Comparison of ENCODE assay signal across 16 mouse cellular contexts in the genomic region with DNA sequence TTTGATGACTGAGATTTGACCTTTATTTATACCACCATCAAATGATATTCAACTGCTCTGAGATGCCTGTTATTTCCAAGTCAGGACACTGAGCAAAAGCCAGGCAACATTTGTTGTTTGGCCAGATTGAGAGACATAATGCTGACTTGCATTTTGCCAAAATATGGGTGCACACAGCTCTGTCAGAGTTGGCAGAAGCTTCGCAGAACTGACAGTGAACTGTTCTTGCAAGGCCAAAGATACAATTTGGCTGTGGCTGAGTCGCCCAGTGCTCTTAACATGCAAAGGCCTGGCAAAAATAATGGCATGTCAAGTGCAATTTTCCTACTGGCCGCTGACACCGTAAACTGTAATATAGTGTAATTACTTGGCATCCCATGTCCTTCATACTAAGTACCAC. TPM values are rescaled to one million over a fixed set of nuclear protein-coding genes. Genes with fewer than 3 reads are reported as not detected.
A peak's percentile ranks its signal among the peaks of the same experiment; 100 is the strongest.
DNase-seq lines count a peak whose midpoint lies in the region; TF ChIP-seq lines count a peak whose summit lies in the region.
"Had no signal": no experiment of that assay in that cellular context is flagged by ENCODE, and none has a peak within 500 bp of the region (broad histone marks: within the 10 kb centered on the region; RNA-seq: fewer than 3 reads in every experiment).

No protein-coding gene starts in this region.

- WGBS in heart, embryonic 10.5 days, result 74% methylated on average over 4 of the region's 4 CpGs
- 54% methylated on average over 4 of the region's 4 CpGs for WGBS in heart, adult 2 months

- intact Hi-C loops in heart, adult 2 months (cut with DNase I), result no loop called here

- DNase-seq in heart, embryonic 10.5 days (ENCODE audit: low spot score), result no peak
- DNase-seq in heart, adult 2 months, result no peak
- peak; percentile 29 for DNase-seq in layer of hippocampus, adult 9-11 months
- DNase-seq in layer of hippocampus, postnatal 25 days (ENCODE audit: extremely low spot score in 1 of 2, low spot score in 1 of 2), result no peak
- peak; percentile 79 for DNase-seq in cerebellum, adult 9-10 months
- no peak for DNase-seq in adrenal gland, adult (ENCODE audit: inconsistent age in 2 of 2, low spot score in 1 of 2)
- no peak for DNase-seq in spleen, adult 12 weeks (ENCODE audit: low spot score)
- DNase-seq: liver; lung, adult 18-20 months; lung, postnatal 4 days; thymus, postnatal 36 days had no signal

- TF ChIP-seq CTCF in heart, adult 2 months (IDR thresholded peaks at IDR 0.05), result no peak

- no peaks in the 10 kb centered on the region for H3K27me3 ChIP-seq in heart, embryonic 10.5 days (ENCODE audit: insufficient read depth, poor library complexity, severe bottlenecking)
- H3K27me3 ChIP-seq in heart, adult 2 months (ENCODE audit: control insufficient read depth, insufficient read depth, low read length), result no peaks in the 10 kb centered on the region
- H3K27me3 ChIP-seq: forebrain, embryonic 15.5 days; midbrain, embryonic 12.5 days had no signal

- H3K4me3 ChIP-seq in heart, embryonic 10.5 days, result no peak overlapping the region
- H3K4me3 ChIP-seq in heart, adult 2 months, result no peak overlapping the region
- H3K4me3 ChIP-seq: forebrain, embryonic 15.5 days; midbrain, embryonic 12.5 days; myocyte had no signal

- H3K9ac ChIP-seq in heart, adult 2 months (ENCODE audit: low read depth, low read length), result no peak overlapping the region
- H3K9ac ChIP-seq: forebrain, embryonic 15.5 days; midbrain, embryonic 12.5 days had no signal

- peak overlapping the region; percentile 59; the same call in 1 of the 2 replicates for H3K27ac ChIP-seq in heart, embryonic 10.5 days
- no peak overlapping the region for H3K27ac ChIP-seq in heart, adult 2 months
- H3K27ac ChIP-seq: forebrain, embryonic 15.5 days; midbrain, embryonic 12.5 days had no signal

- H3K79me2 ChIP-seq in heart, adult 2 months (replicated peaks; ENCODE audit: control insufficient read depth, insufficient read depth, low read length), result no peaks in the 10 kb centered on the region

- H3K36me3 ChIP-seq in heart, embryonic 10.5 days, result no peaks in the 10 kb centered on the region
- no peaks in the 10 kb centered on the region for H3K36me3 ChIP-seq in heart, adult 2 months (ENCODE audit: control insufficient read depth, insufficient read depth, low read length)
- H3K36me3 ChIP-seq: forebrain, embryonic 15.5 days; midbrain, embryonic 12.5 days had no signal

- TF ChIP-seq POLR2A in heart, adult 2 months (IDR thresholded peaks at IDR 0.05; ENCODE audit: insufficient read depth, low read depth, low read length), result no peak

- H3K4me1 ChIP-seq in heart, embryonic 10.5 days, result no peaks in the 10 kb centered on the region; the same call in 1 of the 2 replicates
- no peaks in the 10 kb centered on the region for H3K4me1 ChIP-seq in heart, adult 2 months (ENCODE audit: control insufficient read depth, insufficient read depth, low read length)

- no peak for TF ChIP-seq EP300 in heart, adult 2 months (IDR thresholded peaks at IDR 0.05; ENCODE audit: insufficient read depth, low read depth, low read length)

- H3K9me3 ChIP-seq in heart, embryonic 10.5 days, result no peaks in the 10 kb centered on the region
- H3K9me3 ChIP-seq: forebrain, embryonic 15.5 days; midbrain, embryonic 12.5 days had no signal

RNA-seq across cellular contexts. Expression of a gene that starts 22.4 kb away (rescaled TPM):
- 0.41 and 0.82 TPM in 2 replicates for polyA plus RNA-seq in heart, embryonic 10.5 days (2016; fragmentation: Nextera tagmentation; extraction: Ambion mirVana)
- under 1 TPM; 0.34 to 0.42 TPM for total RNA-seq in heart, adult 2 months (2021)
- 0.08 and 0.38 TPM in 2 replicates for polyA plus RNA-seq in heart, adult 2 months (2012; rRNA removed)
- 10 to 100 TPM; 81.0 to 93.5 TPM for total RNA-seq in layer of hippocampus, postnatal 25 days (2021)
- total RNA-seq: adrenal gland, adult 18-20 months had no signal
- polyA plus RNA-seq: inflammation-experienced regulatory T-cells, adult 6 months; myocyte had no signal

Comparison
In these comparisons a context has a peak if more than half of its experiments do, and no peak if none do; other contexts are left out.
1. DNase-seq: peak in layer of hippocampus, adult 9-11 months (single experiment) and cerebellum, adult 9-10 months (single experiment); none in heart, embryonic 10.5 days (single experiment), heart, adult 2 months (0 of 2), layer of hippocampus, postnatal 25 days (0 of 2), adrenal gland, adult (0 of 2) and spleen, adult 12 weeks (single experiment).
2. RNA of a gene that starts 22.4 kb away (total RNA-seq): 81.0 to 93.5 TPM in layer of hippocampus, postnatal 25 days; 0.34 to 0.42 TPM in heart, adult 2 months; every median in the first group is over 10 times any median in the second.